8 mouse cellular contexts compared by ENCODE assay signal in genomic region chr3:89213803-89214530, GRCm38 (mm10). TPM values are rescaled to one million over a fixed set of nuclear protein-coding genes. Genes with fewer than 3 reads are reported as not detected.
DNase-seq lines count a peak whose midpoint lies in the region; ATAC-seq and TF ChIP-seq lines count a peak whose summit lies in the region.

No protein-coding gene starts in this region.

- TF ChIP-seq CTCF in C2C12 (IDR thresholded peaks at IDR 0.05; ENCODE audit: control insufficient read depth, insufficient read depth, insufficient read length), result no peak
- no peak for TF ChIP-seq CTCF in embryonic fibroblast, embryonic 13.5 days (IDR thresholded peaks at IDR 0.05; ENCODE audit: borderline replicate concordance, insufficient read depth, low read length)

- TF ChIP-seq POLR2A in embryonic fibroblast, embryonic 13.5 days (IDR thresholded peaks at IDR 0.05; ENCODE audit: low read depth, low read length), result peak; percentile 63

- ATAC-seq in kidney, embryonic 15.5 days (replicated peaks; ENCODE audit: low FRiP score), result peak; percentile 94

- H3K4me3 ChIP-seq in C2C12 (ENCODE audit: insufficient read depth, poor library complexity, severe bottlenecking), result peak overlapping the region; percentile 91
- peak overlapping the region; percentile 96 for H3K4me3 ChIP-seq in embryonic fibroblast, embryonic 13.5 days (ENCODE audit: insufficient read depth, low read length)
- peak overlapping the region; percentile 96 for H3K4me3 ChIP-seq in heart, embryonic 10.5 days
- H3K4me3 ChIP-seq in kidney, embryonic 15.5 days (replicated peaks), result peak overlapping the region; percentile 90

- H3K4me2 ChIP-seq in kidney, embryonic 15.5 days, result peak overlapping the region; percentile 91

- peak overlapping the region; percentile 64 for H3K9ac ChIP-seq in kidney, embryonic 15.5 days

- peak overlapping the region; percentile 97 for H3K27ac ChIP-seq in embryonic fibroblast, embryonic 13.5 days (ENCODE audit: insufficient read depth, low read length)
- H3K27ac ChIP-seq in heart, embryonic 10.5 days, result peak overlapping the region; percentile 97
- H3K27ac ChIP-seq in kidney, embryonic 15.5 days, result peak overlapping the region; percentile 97

- H3K4me1 ChIP-seq in embryonic fibroblast, embryonic 13.5 days (ENCODE audit: control insufficient read depth, insufficient read depth, low read length), result peaks cover 5% of the 10 kb centered on the region; the same call in 1 of the 2 replicates
- peaks cover 39% of the 10 kb centered on the region for H3K4me1 ChIP-seq in heart, embryonic 10.5 days
- peaks cover 50% of the 10 kb centered on the region for H3K4me1 ChIP-seq in kidney, embryonic 15.5 days

- WGBS in heart, embryonic 10.5 days, result under 1% methylated on average over 69 of the region's 69 CpGs
- under 1% methylated on average over 69 of the region's 69 CpGs for whole genome bisulfite sequencing in kidney, embryonic 15.5 days

- DNase-seq in brain, adult 2 months (ENCODE audit: low read depth, low spot score), result peak; percentile 96
- peak; percentile 97 for DNase-seq in heart, embryonic 10.5 days (ENCODE audit: low spot score)
- DNase-seq in liver, result peak; percentile 93
- DNase-seq in monocyte, adult 2 months (ENCODE audit: low read depth in 1 of 2, low spot score in 2 of 2), result peak; percentile 83 to 92
- DNase-seq in spleen, postnatal 14 days (ENCODE audit: low spot score in 2 of 2), result peak; percentile 70 to 79

- H3K9me3 ChIP-seq in heart, embryonic 10.5 days, result no peaks in the 10 kb centered on the region
- no peaks in the 10 kb centered on the region for H3K9me3 ChIP-seq in kidney, embryonic 15.5 days (replicated peaks)

- H3K79me2 ChIP-seq in C2C12 (ENCODE audit: control insufficient read depth, insufficient read depth), result peaks cover 31% of the 10 kb centered on the region

- peaks cover 11% of the 10 kb centered on the region for H3K79me3 ChIP-seq in C2C12 (ENCODE audit: low read depth)

- peaks cover 19% of the 10 kb centered on the region for H3K36me3 ChIP-seq in C2C12 (ENCODE audit: control insufficient read depth, insufficient read depth)
- H3K36me3 ChIP-seq in heart, embryonic 10.5 days, result peaks cover 26% of the 10 kb centered on the region
- H3K36me3 ChIP-seq in kidney, embryonic 15.5 days, result peaks cover 26% of the 10 kb centered on the region

- H3K27me3 ChIP-seq in C2C12 (ENCODE audit: control insufficient read depth, insufficient read depth, insufficient read length), result no peaks in the 10 kb centered on the region
- no peaks in the 10 kb centered on the region for H3K27me3 ChIP-seq in heart, embryonic 10.5 days (ENCODE audit: insufficient read depth, poor library complexity, severe bottlenecking)
- H3K27me3 ChIP-seq in kidney, embryonic 15.5 days, result no peaks in the 10 kb centered on the region

- peak overlapping the region; percentile 86 for H3ac ChIP-seq in C2C12 (ENCODE audit: control insufficient read depth, insufficient read length, low read depth)

TF ChIP-seq in C2C12, 6 proteins besides CTCF, POLR2A, EP300 and RAD21:
- TF ChIP-seq MYOG (IDR thresholded peaks at IDR 0.05; ENCODE audit: control insufficient read depth, extremely low read depth, insufficient read length) (no peak), CEBPB (IDR thresholded peaks at IDR 0.05; ENCODE audit: low read depth) (no peak), MYOD1 (IDR thresholded peaks at IDR 0.05; ENCODE audit: control insufficient read depth, insufficient read length, low read depth) (no peak), USF1 (IDR thresholded peaks at IDR 0.05; ENCODE audit: low read depth) (no peak), FOSL1 (IDR thresholded peaks at IDR 0.05; ENCODE audit: insufficient read depth, low read length, poor library complexity, severe bottlenecking) (no peak), MAX (IDR thresholded peaks at IDR 0.05) (no peak)

RNA-seq across cellular contexts. Expression of gene Thbs3, which starts 1.0 kb away (rescaled TPM):
- polyA plus RNA-seq in C2C12 (2012; fragmentation: generic; extraction: Trizol), result 9.1 TPM
- polyA plus RNA-seq in embryonic fibroblast, embryonic 13.5 days (2011; ENCODE audit: insufficient read length, low read depth, missing spikeins), result 60.8 and 83.1 TPM in 2 replicates
- polyA plus RNA-seq in heart, embryonic 10.5 days (2016; fragmentation: Nextera tagmentation; extraction: Ambion mirVana), result 18.1 and 20.0 TPM in 2 replicates
- 14.9 and 20.5 TPM in 2 replicates for polyA plus RNA-seq in kidney, embryonic 15.5 days (2015; fragmentation: Nextera tagmentation; extraction: Ambion mirVana)

RNA-seq across cellular contexts. Expression of gene Gba, which starts 11.2 kb away (rescaled TPM):
- polyA plus RNA-seq in C2C12 (2012; fragmentation: generic; extraction: Trizol), result 40.6 TPM
- 86.8 and 103 TPM in 2 replicates for polyA plus RNA-seq in embryonic fibroblast, embryonic 13.5 days (2011; ENCODE audit: insufficient read length, low read depth, missing spikeins)
- polyA plus RNA-seq in heart, embryonic 10.5 days (2016; fragmentation: Nextera tagmentation; extraction: Ambion mirVana), result 44.2 and 44.6 TPM in 2 replicates
- polyA plus RNA-seq in kidney, embryonic 15.5 days (2015; fragmentation: Nextera tagmentation; extraction: Ambion mirVana), result 41.4 and 44.0 TPM in 2 replicates

RNA-seq across cellular contexts. Expression of gene Mtx1, which starts 12.9 kb away (rescaled TPM):
- 248 TPM for polyA plus RNA-seq in C2C12 (2012; fragmentation: generic; extraction: Trizol)
- polyA plus RNA-seq in embryonic fibroblast, embryonic 13.5 days (2011; ENCODE audit: insufficient read length, low read depth, missing spikeins), result 96.9 and 98.6 TPM in 2 replicates
- polyA plus RNA-seq in heart, embryonic 10.5 days (2016; fragmentation: Nextera tagmentation; extraction: Ambion mirVana), result 179 and 204 TPM in 2 replicates
- polyA plus RNA-seq in kidney, embryonic 15.5 days (2015; fragmentation: Nextera tagmentation; extraction: Ambion mirVana), result 211 and 219 TPM in 2 replicates

RNA-seq across cellular contexts. Expression of gene Muc1, which starts 14.9 kb away (rescaled TPM):
- polyA plus RNA-seq in C2C12 (2012; fragmentation: generic; extraction: Trizol), result 0.20 TPM
- 1.1 and 2.5 TPM in 2 replicates for polyA plus RNA-seq in embryonic fibroblast, embryonic 13.5 days (2011; ENCODE audit: insufficient read length, low read depth, missing spikeins)
- 0.11 and 0.16 TPM in 2 replicates for polyA plus RNA-seq in heart, embryonic 10.5 days (2016; fragmentation: Nextera tagmentation; extraction: Ambion mirVana)
- polyA plus RNA-seq in kidney, embryonic 15.5 days (2015; fragmentation: Nextera tagmentation; extraction: Ambion mirVana), result 12.0 and 12.3 TPM in 2 replicates

RNA-seq across cellular contexts. Expression of gene Fam189b, which starts 31.0 kb away (rescaled TPM):
- 27.4 TPM for polyA plus RNA-seq in C2C12 (2012; fragmentation: generic; extraction: Trizol)
- 46.9 and 49.5 TPM in 2 replicates for polyA plus RNA-seq in embryonic fibroblast, embryonic 13.5 days (2011; ENCODE audit: insufficient read length, low read depth, missing spikeins)
- polyA plus RNA-seq in heart, embryonic 10.5 days (2016; fragmentation: Nextera tagmentation; extraction: Ambion mirVana), result 16.4 and 21.0 TPM in 2 replicates
- polyA plus RNA-seq in kidney, embryonic 15.5 days (2015; fragmentation: Nextera tagmentation; extraction: Ambion mirVana), result 37.1 and 50.4 TPM in 2 replicates

Comparison
In these comparisons a context has a peak if more than half of its experiments do, and no peak if none do; other contexts are left out.
1. Peak in every context shown above with its lines: DNase-seq, ATAC-seq, H3K4me3 ChIP-seq and H3K27ac ChIP-seq.